Mouse (Mus musculus) bone marrow macrophage, adult 2 months (primary cell): ENCODE measurements around the gene D17H6S53E.

Experiments used
- CTCF ChIP-seq: IDR thresholded peaks from 2 replicates; pipeline ENCODE4 v1.5.1; 2012; ENCODE audit warnings: low read depth, mild to moderate bottlenecking, low read length, moderate library complexity
- POLR2A ChIP-seq: IDR thresholded peaks from 2 replicates; pipeline ENCODE4 v1.6.1; 2012; ENCODE audit warnings: mild to moderate bottlenecking, low read depth, low read length, borderline replicate concordance

- TF ChIP-seq POLR2A (no peak), CTCF (no peak)
Measured at GRCm38 (mm10) chr17:35104079-35104478, 22.1 kb upstream of the D17H6S53E start.
